Mouse (Mus musculus): ENCODE measurements around the gene Fermt1.

GRCm38 (mm10) chr2:132903498-132903897, 42.2 kb downstream of the Fermt1 start:
- TF ChIP-seq CTCF (IDR thresholded peaks at IDR 0.05; ENCODE audit: low read depth) = peak; percentile 82
- TF ChIP-seq EP300 (optimal IDR thresholded peaks at IDR 0.05) = no peak
